Mouse (Mus musculus): ENCODE measurements at regions not wholly inside any gene's neighbourhood (a gene's known extent, or its start where the extent isn't known, plus 50 kb on each side); places are given as distances from the start of the nearest gene placed in this dataset.

DNA sequence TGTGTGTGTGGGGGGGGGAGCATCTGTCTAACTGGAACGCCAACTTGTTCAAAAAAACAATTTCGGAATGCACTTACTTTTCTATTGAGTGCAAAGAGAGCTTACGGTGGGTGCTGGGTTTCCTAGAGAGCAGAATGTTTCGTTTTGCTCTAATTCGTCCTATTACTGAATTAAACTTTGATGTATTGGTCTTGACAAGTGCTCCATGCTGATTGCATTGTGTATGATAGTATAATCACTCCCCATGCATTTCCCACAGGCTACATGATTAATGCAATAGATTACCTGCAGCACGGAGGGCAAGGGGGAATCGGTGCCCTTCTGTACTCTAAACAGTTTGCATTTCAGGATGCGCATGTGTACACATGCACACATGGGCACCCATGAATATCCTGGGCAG is 283.7 kb upstream of the Smim15 start:
- DNase-seq: no peak

DNA sequence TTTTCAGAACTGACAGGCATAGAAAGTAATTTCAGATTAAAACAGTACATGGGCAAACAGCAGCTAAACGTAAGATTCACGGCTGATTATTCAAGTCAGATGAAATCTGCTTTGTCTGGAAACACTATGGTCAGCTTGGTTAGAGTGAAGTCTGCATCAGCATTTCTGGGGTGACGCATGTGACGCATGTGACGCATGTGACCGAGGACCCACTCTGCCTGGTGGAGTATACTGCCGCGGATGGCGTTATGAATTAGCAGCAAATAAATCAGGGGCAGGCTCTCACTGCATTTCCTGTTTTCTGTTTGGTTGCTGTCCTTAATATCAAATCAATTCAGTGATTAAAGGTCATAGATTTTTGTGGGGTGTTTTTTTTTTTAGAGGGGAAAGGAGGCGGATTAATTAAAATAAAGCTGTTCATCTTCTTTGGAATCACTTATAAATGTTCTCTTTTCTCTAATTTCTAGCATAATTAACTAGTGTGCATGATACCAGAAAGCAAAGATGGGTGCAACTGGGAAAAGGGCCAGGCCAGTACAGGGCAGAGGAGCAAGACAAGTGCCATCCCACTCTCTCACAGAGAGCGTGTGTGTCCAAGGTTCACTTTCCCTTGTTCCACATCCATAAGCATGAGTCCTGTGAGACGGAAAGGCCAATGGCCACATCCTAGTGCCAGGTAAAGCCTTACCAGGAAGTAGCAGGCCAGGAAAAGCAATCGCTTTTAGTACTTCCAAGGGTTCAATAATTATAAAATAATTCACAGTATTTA is 285.7 kb upstream of the Smim15 start:
- DNase-seq: peak; percentile 12 to 16

DNA sequence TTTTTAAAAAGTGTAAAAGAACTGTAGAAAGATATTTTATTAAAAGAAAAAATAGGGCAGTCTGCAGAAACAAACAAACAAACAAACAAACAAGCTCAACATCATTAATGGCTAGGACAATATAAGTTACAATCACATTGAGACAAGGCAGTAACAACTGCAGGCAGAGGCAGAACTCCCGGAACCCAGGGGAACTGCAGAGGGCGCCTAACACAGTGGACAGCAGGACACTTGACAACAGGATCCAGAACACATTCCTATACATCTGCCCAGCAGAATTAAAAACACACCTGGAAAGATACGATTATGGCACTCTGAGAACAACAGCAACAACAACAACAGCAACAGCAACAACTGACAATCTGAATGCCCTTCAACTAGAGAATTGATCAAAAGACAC is 291.5 kb upstream of the Smim15 start:
- DNase-seq: peak; percentile 16 to 31

DNA sequence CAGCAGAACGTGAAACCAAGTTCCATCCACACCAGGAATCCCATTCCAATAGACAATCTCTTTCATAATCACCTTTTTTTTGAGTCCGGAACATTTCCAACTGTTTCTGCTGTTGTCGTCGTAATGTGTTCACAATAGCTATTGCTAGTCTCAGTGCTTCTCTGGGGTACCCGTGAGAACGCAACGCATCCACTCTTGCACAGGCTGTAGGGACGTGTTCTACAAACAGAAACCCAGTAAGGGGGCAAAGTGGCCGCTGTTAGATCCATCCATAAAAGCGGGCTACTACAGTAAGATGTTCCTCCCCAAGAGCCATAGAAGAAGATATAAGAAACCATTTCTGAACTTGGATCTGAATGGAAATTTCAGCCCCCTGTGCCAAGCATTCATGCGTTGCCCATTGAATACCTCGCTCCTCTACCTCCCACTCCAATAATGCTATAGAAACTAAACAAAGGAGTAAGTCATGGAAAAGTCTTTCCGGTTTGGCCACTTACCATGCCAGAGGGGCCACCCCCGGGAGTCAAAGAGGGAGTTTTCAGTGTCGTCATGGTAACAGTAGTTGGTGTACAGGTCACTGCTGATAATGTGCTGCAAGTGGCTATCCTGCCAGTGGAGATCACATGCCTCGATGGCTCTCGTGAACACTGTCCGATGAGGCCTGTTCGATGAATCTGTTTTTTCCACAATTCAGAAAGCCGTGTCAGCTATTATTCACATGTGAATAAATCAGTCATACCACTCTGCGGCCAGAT is 300.6 kb upstream of the Smim15 start:
- no peak for DNase-seq

DNA sequence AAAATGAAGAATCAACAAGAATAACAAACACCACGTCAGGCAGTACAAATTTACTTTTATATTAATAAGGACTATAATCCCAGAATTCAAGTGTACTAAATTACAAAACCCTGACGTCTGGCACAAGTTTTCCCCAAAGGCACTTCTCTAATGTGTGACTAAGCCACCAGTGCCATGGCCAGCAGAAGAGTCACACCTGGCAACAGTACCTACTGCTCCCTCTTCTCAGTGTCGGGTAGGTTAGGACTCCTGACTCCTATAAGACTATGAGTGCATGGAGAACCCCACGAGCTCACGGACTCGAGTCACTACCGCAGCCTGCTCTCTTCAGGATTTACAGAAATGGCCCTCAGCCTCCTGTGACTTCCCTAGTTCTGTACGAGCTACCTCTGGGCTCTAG is 307.7 kb upstream of the Smim15 start:
- DNase-seq: no peak

DNA sequence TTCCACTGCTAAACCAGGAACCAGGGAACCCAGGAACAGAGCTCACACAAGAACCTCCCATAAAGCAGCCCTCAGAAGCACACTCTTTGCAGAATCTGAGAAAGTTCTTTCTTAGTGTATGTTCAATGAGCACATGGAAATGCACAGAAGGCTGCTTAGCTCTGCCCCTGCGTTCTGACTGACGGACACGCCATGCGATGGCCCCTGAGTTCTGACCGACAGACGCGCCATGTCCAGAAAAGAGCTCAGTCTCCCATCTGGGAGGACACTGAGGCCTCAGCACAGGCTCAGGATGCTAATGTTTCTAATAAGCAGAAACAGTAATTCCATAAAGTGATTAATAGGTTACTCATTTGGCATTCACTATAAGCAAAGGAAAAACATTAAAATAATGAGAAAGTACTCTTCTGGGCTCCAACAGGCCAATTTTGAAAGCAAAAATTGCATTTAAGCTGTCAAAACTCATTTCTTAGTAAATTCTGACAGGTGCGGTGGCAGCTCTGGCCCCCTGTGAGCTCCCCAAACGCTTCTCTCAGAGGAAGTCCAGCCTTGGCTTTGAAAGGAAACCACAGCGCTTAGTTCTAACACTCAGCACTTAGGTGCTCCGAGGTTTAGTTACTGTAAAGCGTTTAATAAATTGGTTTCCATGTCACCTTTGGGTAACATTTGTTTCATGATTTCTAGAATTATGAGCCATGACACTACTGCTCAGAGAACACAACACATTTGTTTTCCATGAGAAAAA is 309.9 kb upstream of the Smim15 start:
- DNase-seq: no peak

DNA sequence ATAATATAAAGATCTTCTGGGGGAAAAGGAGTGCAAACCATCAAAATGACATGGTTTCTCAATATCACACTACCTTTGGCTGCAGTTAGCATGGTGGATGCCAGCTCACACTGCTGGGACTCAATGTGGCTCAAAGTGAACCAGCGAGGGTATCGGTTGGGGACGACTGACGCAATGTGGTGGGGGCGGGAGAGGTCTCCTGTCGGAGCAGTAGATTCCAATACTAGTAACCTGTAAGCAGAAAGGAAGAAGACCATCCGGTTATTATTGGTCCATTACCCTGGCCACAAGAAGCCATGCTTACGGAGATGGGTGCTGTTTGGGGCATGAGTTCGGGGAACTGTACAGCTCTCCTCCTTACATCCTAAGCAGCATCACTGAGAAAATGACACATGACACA is 313.3 kb upstream of the Smim15 start:
- DNase-seq: no peak

DNA sequence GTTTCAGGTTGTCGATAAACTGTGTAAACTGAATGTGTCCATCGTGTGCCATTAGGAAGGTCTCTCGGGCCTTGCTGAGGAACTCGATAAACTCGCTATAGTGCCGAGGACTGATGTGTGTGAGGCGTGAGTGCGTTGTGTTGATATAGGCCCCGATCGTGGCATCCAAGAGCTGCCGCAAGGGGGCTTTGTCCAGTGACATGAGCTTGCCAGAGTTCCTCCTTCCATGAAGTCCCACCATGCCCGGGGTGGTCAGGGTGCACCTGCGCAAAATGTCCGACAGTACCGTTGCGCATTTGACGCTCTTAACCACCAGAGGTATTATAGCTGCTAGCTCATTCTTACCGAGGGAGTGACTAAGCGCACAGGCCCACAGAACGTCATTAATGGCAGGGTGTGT is 317.8 kb upstream of the Smim15 start:
- no peak for DNase-seq

DNA sequence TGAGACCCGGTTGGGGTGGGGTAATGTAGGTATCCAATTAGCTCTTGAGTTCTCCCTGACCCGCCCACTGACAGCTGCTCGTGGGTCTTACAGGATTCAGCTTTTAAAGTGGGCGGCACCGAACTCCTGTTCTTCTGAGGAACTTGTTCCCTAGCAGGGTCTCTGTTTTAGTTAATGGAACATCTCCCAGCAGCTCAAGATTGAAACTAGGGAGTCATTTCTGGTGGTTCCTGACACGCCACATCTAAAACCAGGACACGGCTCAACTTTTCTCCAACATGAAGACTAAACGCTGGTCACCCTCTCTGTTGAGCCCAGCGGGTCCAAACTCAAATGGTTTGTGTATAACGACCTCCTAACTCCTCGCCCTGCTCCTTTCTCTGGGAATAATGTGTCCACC is 322.3 kb upstream of the Smim15 start:
- no peak for DNase-seq

DNA sequence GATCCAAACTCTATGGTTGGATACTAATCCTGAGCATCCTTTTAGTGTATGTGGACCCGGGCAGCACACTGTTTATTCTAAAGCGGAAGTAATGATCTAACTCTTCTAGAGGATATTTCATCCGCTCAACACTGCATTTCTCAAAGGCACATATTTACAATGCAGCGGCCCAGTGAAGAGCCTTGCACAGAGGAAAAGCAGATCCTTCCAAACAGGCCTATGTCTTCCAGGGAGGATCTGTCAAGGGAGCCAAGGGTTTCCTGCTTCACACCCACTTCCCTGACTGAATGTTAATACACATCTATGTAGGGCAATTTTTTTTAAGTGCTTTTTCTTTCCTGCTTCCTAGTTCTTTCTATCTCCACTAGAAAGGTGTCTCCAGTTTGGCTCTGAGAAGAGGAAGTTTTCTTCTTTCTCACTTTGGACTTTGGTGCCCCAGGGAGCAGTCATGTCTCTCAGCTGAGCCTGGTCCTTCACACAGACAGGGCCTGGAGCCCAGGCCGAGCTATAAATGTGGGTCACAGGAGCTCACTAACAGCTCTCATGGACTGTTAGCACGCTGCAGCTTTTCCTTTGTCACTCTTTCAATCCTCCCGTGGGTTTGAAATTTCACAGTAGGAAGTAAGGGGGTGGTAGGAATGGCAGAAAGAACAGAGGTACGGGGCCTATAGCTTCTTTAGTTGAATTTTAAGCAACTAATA is 323.2 kb upstream of the Smim15 start:
- no peak for DNase-seq

DNA sequence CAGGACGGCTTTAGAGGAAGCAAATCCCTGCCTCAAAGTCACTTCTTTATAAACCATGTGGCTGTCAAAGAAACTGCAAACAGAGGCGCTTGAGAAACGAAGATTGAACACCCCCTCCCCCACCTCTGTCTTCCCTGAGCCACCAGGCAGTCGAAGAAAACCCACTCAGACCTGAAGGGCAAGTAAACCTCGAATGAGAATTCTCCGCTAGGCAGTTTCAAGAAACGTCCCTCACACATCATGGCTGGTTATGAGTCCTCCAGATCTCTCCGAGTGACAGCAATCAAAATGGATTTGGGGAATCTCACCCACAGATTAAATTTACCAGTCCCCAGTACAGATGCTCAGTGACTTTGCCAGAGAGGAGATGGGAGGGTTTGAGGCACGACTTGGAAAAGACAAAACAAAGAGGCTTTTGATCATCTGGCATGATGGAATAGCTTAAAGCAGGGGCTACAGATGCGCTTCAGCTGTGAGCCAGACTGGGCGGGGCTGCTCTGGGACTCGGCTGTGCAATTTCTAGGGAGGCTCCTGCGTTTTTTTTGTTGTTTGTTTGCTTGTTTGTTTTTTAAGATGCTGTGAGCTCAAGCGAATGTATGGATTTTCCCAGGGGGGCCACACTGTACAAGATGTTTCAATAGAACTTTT is 325.1 kb upstream of the Smim15 start:
- no peak for DNase-seq

DNA sequence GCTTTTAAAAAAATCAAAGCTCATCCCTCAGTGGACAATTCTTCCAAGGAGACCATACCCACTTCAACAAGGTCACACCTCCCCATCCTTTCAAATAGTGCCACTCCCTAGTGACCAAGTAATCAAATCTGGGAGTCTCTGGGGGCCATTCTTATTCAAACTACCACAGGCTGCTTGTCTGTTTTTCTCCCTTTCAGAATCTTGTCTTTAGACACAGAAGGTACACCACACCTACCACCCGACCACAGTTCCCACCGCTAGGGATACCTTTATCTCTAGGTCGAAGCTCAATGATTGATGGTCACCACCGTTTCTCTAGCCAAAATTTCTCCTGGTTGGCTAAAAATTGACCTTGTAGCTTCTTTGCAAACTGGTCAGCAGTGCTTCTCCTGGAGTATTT is 328.6 kb upstream of the Smim15 start:
- no peak for DNase-seq

DNA sequence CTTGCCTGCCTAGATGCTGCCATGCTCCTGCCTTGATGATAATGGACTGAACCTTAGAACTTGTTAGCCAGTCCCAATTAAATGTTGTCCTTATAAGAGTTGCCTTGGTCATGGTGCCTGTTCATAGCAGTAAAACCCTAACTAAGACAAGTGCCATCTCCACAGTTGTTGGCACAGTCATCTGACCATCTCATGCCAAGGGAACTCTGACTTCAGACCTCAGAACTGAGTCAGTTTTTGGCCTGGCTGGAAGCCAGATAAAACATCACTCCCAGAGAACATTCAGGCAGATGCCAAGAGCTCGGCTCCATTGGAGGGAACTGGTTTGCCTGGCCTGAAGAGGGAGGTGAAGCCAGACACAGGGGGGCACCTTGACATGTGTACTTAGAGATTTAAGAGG is 330.2 kb upstream of the Smim15 start:
- no peak for DNase-seq

DNA sequence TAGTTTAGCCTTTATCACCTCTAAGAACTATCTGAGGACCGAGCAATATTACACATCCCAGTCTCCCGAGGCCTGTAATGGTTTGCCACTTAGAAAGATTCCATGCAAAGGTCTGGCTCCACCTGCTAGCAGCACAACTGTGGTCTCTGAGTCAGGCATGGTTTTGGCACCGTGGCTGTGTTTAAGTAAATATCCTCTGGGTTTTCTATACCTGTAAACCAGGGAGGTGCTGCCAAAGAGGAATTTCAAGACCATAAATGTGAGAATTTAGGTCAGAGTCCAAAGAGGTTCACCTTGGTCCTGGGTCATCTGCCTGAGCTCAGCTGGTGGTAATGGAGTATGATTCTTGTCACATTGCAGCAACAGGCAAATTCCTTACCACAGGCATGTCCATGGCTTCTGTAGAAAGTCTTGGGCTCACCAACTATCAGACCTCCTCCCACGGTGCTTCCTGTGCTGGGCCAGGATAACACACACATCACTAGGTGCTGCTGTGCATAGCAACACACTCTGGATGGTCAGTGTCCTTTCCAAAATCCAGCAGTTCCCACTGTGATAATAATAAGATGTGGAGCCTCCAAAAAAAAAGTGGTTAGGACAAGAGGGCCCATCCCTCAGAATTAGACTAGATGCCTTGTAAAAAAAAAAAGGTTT is 332.8 kb upstream of the Smim15 start:
- no peak for DNase-seq

DNA sequence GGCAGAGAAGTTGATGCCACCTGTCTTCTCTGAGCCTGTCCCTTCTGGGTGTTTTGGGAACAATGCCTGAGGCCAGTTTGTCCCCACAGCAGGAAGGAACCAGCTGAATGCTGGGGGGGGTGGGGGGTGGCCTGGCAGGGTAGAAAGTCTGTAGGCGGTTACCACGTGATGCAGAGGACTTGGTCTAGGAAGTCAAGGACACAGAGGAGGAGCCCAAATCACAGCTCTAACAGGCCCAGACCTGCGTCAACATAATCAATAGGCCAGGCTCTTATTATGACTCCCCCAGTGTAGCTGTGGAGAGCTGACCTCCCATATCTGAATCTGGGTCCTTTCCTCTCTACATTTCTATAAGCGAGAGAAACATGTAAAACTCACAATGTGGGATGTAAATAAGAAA is 333.9 kb upstream of the Smim15 start:
- no peak for DNase-seq

DNA sequence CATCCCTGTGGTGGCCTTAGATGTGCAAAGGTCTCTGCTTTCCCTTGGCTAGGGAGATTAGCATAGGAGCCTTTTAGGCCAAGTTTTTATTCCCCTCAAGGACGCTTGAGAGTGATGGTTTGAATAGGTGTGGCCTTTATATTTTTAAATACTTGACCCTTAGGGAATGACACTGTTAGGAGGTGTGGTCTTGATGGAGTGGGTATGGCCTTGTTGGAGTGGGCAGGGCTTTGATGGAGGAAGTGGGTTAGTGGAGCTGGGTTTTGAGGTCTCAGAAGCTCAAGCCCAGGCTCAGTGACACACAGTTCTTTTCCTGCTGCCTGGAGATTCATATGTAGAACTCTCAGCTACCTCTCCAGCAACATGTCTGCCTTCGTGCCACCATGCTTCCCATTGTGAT is 334.4 kb upstream of the Smim15 start:
- no peak for DNase-seq

DNA sequence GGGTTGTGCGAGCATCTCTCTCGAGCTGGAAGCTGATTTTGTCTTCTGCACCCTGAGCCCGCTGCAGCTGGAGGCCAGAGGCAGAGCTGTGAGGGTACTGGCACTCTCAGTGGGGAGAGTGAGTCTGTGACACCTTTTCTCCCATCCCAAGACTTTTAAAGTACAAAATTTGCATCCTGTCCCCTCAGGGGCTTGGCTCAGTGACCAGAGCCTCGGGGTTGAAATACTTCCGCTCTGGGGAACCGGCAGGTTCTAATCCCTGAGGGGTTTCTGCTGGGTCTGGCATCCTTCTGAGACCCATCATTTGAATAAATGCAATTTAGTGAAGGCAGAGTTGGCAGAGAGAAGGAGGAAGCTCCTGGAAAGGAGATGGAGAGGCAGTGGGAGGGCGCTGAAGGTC is 340.5 kb upstream of the Smim15 start:
- no peak for DNase-seq

DNA sequence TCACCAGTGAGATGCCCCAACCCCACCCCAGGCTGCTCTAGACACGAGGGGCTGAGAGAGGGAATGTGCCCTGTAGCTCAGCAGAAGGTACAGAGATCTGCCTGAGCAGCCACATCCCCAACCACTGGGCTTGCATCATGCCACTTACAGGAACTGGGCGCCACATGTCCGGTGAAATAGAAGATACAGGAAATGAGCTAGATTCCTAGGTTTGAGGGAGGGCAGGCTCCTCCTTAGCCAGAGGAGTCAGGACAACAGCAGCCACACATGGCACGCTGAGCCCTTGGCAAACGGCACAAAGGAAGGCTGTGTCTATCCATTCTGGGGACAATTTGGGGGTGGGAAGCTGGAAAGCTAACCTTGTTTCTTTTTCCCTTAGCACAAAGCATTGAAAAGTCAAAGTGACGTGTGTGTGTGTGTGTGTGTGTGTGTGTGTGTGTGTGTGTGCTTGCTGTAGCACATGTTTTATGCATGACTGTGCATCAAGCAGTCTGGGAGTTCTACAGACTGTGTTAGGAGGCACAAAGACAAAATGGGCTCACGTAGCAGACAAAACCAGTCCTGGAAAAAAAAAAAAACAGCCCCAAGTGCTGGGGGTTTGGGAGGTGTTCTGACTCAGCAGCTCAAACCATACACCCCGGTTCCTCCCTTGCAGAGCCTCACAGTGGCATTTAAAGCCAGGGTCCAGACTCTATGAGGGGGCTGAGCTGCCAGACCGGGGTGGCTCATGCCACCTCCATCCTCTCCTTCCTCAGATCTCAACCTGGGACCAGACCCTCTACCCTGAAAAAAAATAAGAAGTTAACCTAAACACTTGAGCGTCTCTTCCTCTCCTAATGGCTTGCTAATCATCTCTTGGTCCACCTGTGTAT is 343.7 kb upstream of the Smim15 start:
- peak; percentile 33 to 54 for DNase-seq

DNA sequence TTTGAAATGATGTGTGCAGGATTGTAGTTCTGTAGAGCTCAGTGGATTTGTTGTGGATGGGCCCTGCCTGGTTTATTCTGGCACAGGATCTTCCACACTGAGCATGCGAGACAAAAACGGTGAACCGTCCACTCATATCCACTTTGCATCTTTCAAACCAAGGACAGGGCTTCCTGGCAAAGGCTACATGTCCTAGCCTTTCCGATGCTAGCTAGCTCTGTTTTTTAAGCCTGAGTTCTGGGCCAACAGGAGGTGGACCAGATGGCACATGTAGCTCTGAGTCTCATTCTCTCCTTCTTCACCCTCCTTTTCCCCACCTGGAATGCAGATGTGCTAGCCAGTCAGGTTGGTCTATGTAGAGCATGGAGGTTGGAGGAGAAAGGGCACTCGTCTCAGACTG is 345.0 kb upstream of the Smim15 start:
- DNase-seq: no peak

DNA sequence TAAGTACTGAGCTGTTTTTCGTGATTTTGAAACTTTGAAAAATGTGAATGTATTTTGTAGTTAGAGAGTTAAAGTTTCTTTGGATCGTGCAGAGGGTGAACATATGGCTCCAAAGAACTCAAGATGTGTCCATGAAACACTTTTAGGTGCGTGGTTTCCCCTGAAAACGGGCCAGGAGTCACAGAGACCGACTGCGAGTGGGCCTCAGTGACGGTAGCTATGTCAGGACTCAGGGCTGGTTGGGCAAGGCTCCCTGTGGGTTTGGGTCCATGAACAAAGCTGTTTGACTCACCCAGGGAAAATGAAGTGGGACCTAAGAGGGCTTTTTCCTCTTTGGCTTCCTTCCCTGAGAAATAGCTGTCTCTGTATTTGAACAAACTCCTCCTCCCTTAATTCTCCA is 345.9 kb upstream of the Smim15 start:
- no peak for DNase-seq
